Mouse (Mus musculus): ENCODE data around the gene Usp25.

DNA sequence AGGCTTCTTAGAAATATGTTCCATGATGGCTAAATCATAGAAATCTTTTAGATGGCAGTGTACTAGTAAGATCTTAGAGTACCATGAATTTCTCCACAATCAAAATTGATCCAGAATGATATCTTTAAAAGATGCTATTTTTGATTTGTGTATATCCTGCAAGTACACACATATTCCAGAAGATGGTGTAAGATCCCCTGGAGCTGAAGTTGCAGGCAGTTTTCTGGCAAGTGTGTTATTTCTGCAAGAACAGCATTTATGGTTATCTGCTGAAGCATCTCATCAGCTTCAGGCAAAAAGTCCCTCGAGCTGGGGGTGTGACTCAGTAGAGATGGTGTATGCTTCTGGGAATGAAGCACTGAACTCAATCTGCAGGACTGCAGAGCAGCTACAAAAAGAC is 112.4 kb downstream of the Usp25 start:
- TF ChIP-seq CTCF (IDR thresholded peaks at IDR 0.05; ENCODE audit: borderline replicate concordance, extremely low read depth, insufficient read depth, insufficient read length) = no peak
- no peak for TF ChIP-seq POLR2A (IDR thresholded peaks at IDR 0.05; ENCODE audit: borderline replicate concordance, extremely low read depth, insufficient read depth, insufficient read length, poor library complexity, severe bottlenecking)

Measured in brain, embryonic 14.5 days (tissue).